Mouse (Mus musculus) midbrain, postnatal 0 days (tissue): ENCODE data around the gene Med12l. TPM values are rescaled to one million over a fixed set of nuclear protein-coding genes. Genes with fewer than 3 reads are reported as not detected.
A peak's percentile ranks its signal among the peaks of the same experiment; 100 is the strongest.

Experiments
- ATAC-seq: fragments of 200-750 bp; cut with Nextera tagmentation; 2 replicates; pipeline ENCODE4 v1.8.0; 2017; ENCODE audit warnings: moderate number of reproducible peaks, mild to moderate bottlenecking, moderate TSS enrichment, moderate library complexity; ENCODE audit not compliant: low FRiP score
- DNase-seq: peaks from one replicate; pipeline ENCODE4 v3.0.0-alpha.2; 2015; ENCODE audit warnings: low spot score
- H3K27ac ChIP-seq: fragments of 300-500 bp; sonication (generic); 2 replicates; pipeline ENCODE4 v1.5.1; 2014; ENCODE audit warnings: low read depth, mild to moderate bottlenecking, low read length, mixed read lengths
- H3K27me3 ChIP-seq: fragments of 300-500 bp; sonication (generic); 2 replicates; pipeline ENCODE4 v1.6.1; 2014; ENCODE audit warnings: low read length, control low read depth, mixed read lengths; ENCODE audit not compliant: insufficient read depth
- H3K36me3 ChIP-seq: fragments of 300-500 bp; sonication (generic); 2 replicates; pipeline ENCODE4 v1.6.1; 2014; ENCODE audit warnings: low read length, control low read depth, mixed read lengths; ENCODE audit not compliant: insufficient read depth
- H3K4me1 ChIP-seq: fragments of 300-500 bp; sonication (generic); 2 replicates; pipeline ENCODE4 v1.6.1; 2014; ENCODE audit warnings: mild to moderate bottlenecking, control low read depth, antibody characterized with exemption, low read length, mixed read lengths; ENCODE audit not compliant: insufficient read depth
- H3K4me2 ChIP-seq: fragments of 300-500 bp; sonication (generic); 2 replicates; pipeline ENCODE4 v1.6.1; 2014; ENCODE audit warnings: low read depth, mild to moderate bottlenecking, low read length, mixed read lengths; ENCODE audit not compliant: poor library complexity, severe bottlenecking
- H3K4me3 ChIP-seq: fragments of 300-500 bp; sonication (generic); 2 replicates; pipeline ENCODE4 v1.5.1; 2014; ENCODE audit warnings: low read depth, mild to moderate bottlenecking, low read length, moderate library complexity
- H3K9ac ChIP-seq: fragments of 300-500 bp; sonication (generic); replicated peaks from 2 replicates; pipeline ENCODE4 v1.6.1; 2014; ENCODE audit warnings: mild to moderate bottlenecking, low read length, moderate library complexity, mixed read lengths; ENCODE audit not compliant: poor library complexity, severe bottlenecking
- H3K9me3 ChIP-seq: fragments of 300-500 bp; sonication (generic); 2 replicates; pipeline ENCODE4 v1.6.1; 2016; ENCODE audit warnings: low read length, control low read depth
- CTCF ChIP-seq: IDR thresholded peaks from 2 replicates; pipeline ENCODE4 v1.5.1; 2016; ENCODE audit warnings: antibody characterized with exemption, mild to moderate bottlenecking
- WGBS: fragments of 180-500 bp; shearing (Covaris S2); extraction: QIAGEN DNeasy Blood & Tissue Kit; methylation state at CpG from one replicate; pipeline ENCODE4 v1.1.7; 2014; 5-methylcytosine and 5-hydroxymethylcytosine counted together
- polyA plus RNA-seq: library from polyadenylated mRNA; unstranded; fragments of >200 nt; fragmentation: Nextera tagmentation; extraction: Ambion mirVana; gene quantifications from 2 replicates; pipeline ENCODE4 v1.2.1, GENCODE M21; 2015
- total RNA-seq: library from RNA; depleted of rRNA; stranded (reverse); fragments of >200 nt; gene quantifications from 2 replicates; pipeline ENCODE4 v1.2.3, GENCODE M21; 2014

Gene Med12l
- total and polyA plus RNA-seq, 2 experiments from 2014 or later = 3.7 to 23.0 TPM

GRCm38 (mm10) chr3:59077278-59077677 lies 71.7 kb downstream of the Med12l start:
- Histone ChIP-seq H3K36me3 (no peaks in the 10 kb centered on the region), H3K4me2 (no peak overlapping the region), H3K27ac (no peak overlapping the region), H3K9me3 (no peaks in the 10 kb centered on the region), H3K4me1 (no peaks in the 10 kb centered on the region), H3K4me3 (no peak overlapping the region), H3K9ac (no peak overlapping the region), H3K27me3 (no peaks in the 10 kb centered on the region)
- no peak for ATAC-seq
- peak; percentile 32 for DNase-seq
- WGBS = 62% methylated on average over 4 of the region's 4 CpGs
- peak; percentile 74 for TF ChIP-seq CTCF

DNA sequence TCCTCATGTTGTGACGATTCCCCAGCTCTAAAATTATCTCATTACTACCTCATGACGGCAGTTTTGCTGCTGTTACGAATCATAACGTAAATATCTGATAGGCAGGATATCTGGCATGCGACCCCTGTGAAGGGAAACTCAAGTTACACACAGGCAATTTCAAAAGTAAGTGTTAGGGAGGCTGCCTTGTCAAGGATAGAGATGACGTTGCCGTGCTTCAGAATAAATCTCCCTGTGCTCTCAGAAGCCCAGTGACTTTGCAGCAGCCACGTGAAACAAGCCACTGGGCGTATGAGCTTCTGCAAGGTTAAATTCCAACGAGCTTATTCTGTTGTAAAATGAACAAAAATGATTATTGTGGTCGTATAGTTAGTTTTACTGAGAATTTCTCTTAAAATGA lies 73.0 kb downstream of the Med12l start:
- Histone ChIP-seq H3K4me3 (no peak overlapping the region), H3K27me3 (no peaks in the 10 kb centered on the region), H3K27ac (no peak overlapping the region), H3K9me3 (no peaks in the 10 kb centered on the region), H3K4me2 (no peak overlapping the region), H3K9ac (no peak overlapping the region), H3K36me3 (no peaks in the 10 kb centered on the region), H3K4me1 (no peaks in the 10 kb centered on the region)
- no peak for TF ChIP-seq CTCF
- no peak for ATAC-seq
- no peak for DNase-seq
- WGBS = 80% methylated on average over 11 of the region's 11 CpGs

GRCm38 (mm10) chr3:59079327-59079726 lies 73.7 kb downstream of the Med12l start:
- ATAC-seq = no peak; the same call in 1 of the 2 replicates
- H3K9me3 ChIP-seq = no peaks in the 10 kb centered on the region

DNA sequence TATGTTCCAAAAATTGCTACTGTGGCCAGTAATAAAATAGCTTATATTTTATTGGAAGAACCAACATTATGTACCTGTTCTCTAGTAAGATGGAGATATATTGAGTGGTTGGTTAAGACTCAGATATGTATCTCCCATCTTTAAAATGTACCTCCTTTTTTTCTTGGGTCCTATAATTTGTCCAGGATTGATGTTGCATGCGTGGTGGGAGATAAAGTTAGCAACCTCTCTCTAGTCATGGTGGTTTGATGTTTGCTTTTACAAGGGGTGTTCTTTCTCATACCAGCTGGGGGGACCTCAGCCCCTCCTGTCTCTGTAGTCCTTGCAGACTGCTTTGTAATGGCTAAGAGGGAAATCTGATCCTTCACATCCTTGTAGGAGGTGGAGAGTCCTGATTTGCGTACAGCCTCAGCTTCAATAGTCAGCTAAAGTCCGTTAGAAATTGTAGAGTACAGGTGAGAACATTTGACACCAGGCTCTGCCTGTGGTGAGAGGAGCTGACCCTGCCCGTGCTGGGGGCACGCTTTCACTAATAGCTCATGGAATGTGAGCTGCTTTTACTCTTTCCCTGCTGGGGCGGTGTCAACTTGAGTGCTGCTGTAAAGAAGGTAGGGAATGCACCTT lies 74.8 kb downstream of the Med12l start:
- DNase-seq = no peak
- H3K36me3 ChIP-seq = peaks cover 5% of the 10 kb centered on the region
- H3K9me3 ChIP-seq = no peaks in the 10 kb centered on the region
- ATAC-seq = no peak
- no peak overlapping the region for H3K27ac ChIP-seq
- H3K9ac ChIP-seq = no peak overlapping the region
- no peaks in the 10 kb centered on the region for H3K4me1 ChIP-seq
- no peak for TF ChIP-seq CTCF
- H3K4me3 ChIP-seq = no peak overlapping the region
- no peak overlapping the region for H3K4me2 ChIP-seq
- WGBS = 36% methylated on average over 6 of the region's 6 CpGs
- H3K27me3 ChIP-seq = no peaks in the 10 kb centered on the region

More at GRCm38 (mm10) chr3:59079327-59079726, 73.7 kb downstream of the Med12l start:
- no peaks in the 10 kb centered on the region for H3K4me1 ChIP-seq
- no peak overlapping the region for H3K4me2 ChIP-seq
- no peak overlapping the region for H3K27ac ChIP-seq
- TF ChIP-seq CTCF = peak; percentile 69
- 45% methylated on average over 4 of the region's 4 CpGs for WGBS
- H3K27me3 ChIP-seq = no peaks in the 10 kb centered on the region
- no peak overlapping the region for H3K4me3 ChIP-seq
- peaks cover 5% of the 10 kb centered on the region for H3K36me3 ChIP-seq
- peak; percentile 64 for DNase-seq
- no peak overlapping the region for H3K9ac ChIP-seq

DNA sequence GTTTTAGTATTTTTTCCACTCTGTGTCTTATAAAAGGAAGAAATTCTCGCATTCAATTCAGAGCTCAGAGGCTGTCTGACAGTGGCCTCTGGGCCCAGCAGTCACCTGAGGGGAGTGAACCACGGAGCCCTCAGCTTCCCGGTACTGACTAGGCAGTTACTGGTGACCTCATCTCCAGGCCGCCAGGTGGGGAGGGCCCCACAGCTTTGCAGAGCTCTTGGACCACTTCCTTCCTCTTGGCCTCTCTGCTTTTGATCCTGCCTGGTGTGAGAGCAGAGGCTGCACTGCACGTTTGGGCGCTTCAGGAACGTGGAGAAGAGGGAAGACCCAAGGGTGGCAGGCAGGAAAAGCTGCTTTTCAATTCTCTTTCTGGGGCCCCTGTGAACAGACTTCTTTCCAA lies 75.3 kb downstream of the Med12l start:
- Histone ChIP-seq H3K4me3 (no peak overlapping the region), H3K4me1 (no peaks in the 10 kb centered on the region), H3K27ac (no peak overlapping the region), H3K9me3 (no peaks in the 10 kb centered on the region), H3K36me3 (peaks cover 5% of the 10 kb centered on the region), H3K27me3 (no peaks in the 10 kb centered on the region), H3K4me2 (no peak overlapping the region), H3K9ac (no peak overlapping the region)
- ATAC-seq (no peak), DNase-seq (no peak)
- WGBS = 23% methylated on average over 7 of the region's 7 CpGs
- no peak for TF ChIP-seq CTCF

- 82% methylated on average over 11 of the region's 11 CpGs for WGBS
- H3K9ac ChIP-seq = no peak overlapping the region
- H3K4me3 ChIP-seq = no peak overlapping the region
- H3K27ac ChIP-seq = no peak overlapping the region
- ATAC-seq (no peak), DNase-seq (no peak)
- no peaks in the 10 kb centered on the region; the same call in 1 of the 2 replicates for H3K36me3 ChIP-seq
- H3K9me3 ChIP-seq = no peaks in the 10 kb centered on the region
- H3K4me2 ChIP-seq = no peak overlapping the region
- no peaks in the 10 kb centered on the region for H3K4me1 ChIP-seq
- H3K27me3 ChIP-seq = no peaks in the 10 kb centered on the region
- TF ChIP-seq CTCF = no peak
These were observed 87.1 kb downstream of the Med12l start for GRCm38 (mm10) chr3:59092702-59093101.
